ENCODE assay signal across 15 mouse cellular contexts in the genomic region with DNA sequence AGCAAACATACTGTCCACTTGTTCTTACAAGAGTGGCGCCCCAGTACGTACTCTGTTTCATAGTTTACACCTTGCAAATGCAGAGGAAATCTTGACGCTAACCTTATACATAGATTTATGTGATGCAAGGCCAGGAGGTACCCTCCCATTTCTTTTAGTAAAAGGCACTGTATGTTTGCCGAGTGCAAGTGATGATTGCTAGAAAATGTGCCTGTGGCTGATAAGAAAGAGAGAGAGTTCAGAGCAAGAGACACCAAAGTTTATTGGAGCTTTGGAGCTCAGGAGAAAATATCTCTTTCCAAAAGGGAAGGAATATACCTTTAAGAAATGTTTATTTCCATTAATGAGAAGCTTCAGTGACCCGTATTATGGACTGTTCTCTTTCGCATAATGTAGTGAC.
"Had no signal": no experiment of that assay in that cellular context is flagged by ENCODE, and none has a peak within 500 bp of the region (broad histone marks: within the 10 kb centered on the region; RNA-seq: fewer than 3 reads in every experiment).

No protein-coding gene starts in this region.

- H3K4me3 ChIP-seq: layer of hippocampus, adult 2 months; limb, embryonic 13.5 days; midbrain, embryonic 15.5 days; neural tube, embryonic 12.5 days; stomach, embryonic 15.5 days had no signal

- H3K4me1 ChIP-seq: limb, embryonic 13.5 days; midbrain, embryonic 15.5 days; neural tube, embryonic 12.5 days; stomach, embryonic 15.5 days had no signal

- ATAC-seq: midbrain, embryonic 15.5 days had no signal

- H3K4me2 ChIP-seq: limb, embryonic 13.5 days; midbrain, embryonic 11.5 days; midbrain, embryonic 15.5 days; neural tube, embryonic 12.5 days; stomach, embryonic 15.5 days had no signal

- H3K9me3 ChIP-seq: limb, embryonic 13.5 days; midbrain, embryonic 15.5 days; neural tube, embryonic 12.5 days; stomach, embryonic 15.5 days had no signal

- DNase-seq: kidney, adult 11 months; kidney, adult 9 months; kidney, postnatal 10 days; kidney, postnatal 4 days; left cerebral cortex, postnatal 4 days; lung, adult 18-20 months; retina, postnatal 1 day; thymus, adult 2 months; thymus, postnatal 25 days had no signal

- H3K36me3 ChIP-seq: limb, embryonic 13.5 days; midbrain, embryonic 15.5 days; neural tube, embryonic 12.5 days; stomach, embryonic 15.5 days had no signal

- H3K27ac ChIP-seq: layer of hippocampus, adult 2 months; limb, embryonic 13.5 days; midbrain, embryonic 15.5 days; neural tube, embryonic 12.5 days; stomach, embryonic 15.5 days had no signal

- H3K27me3 ChIP-seq: limb, embryonic 13.5 days; midbrain, embryonic 15.5 days; neural tube, embryonic 12.5 days; stomach, embryonic 15.5 days had no signal

- H3K9ac ChIP-seq: limb, embryonic 13.5 days; midbrain, embryonic 15.5 days; neural tube, embryonic 12.5 days; stomach, embryonic 15.5 days had no signal
